Mouse (Mus musculus): Measurements from ENCODE around the gene Gigyf2. TPM values are rescaled to one million over a fixed set of nuclear protein-coding genes. Genes with fewer than 3 reads are reported as not detected.

Gigyf2 gene
- polyA plus RNA-seq, 1 experiment, result 14.4 TPM

GRCm38 (mm10) chr1:87360276-87360675 is 33.5 kb downstream of the Gigyf2 start:
- H3K79me2 ChIP-seq (ENCODE audit: control insufficient read depth, insufficient read depth), result no peaks in the 10 kb centered on the region
- H3K36me3 ChIP-seq (ENCODE audit: control insufficient read depth, insufficient read depth), result peaks cover 28% of the 10 kb centered on the region
- no peak overlapping the region for H3ac ChIP-seq (ENCODE audit: control insufficient read depth, insufficient read length, low read depth)
- no peak for TF ChIP-seq CTCF (IDR thresholded peaks at IDR 0.05; ENCODE audit: control insufficient read depth, insufficient read depth, insufficient read length)
- no peak for TF ChIP-seq CEBPB (IDR thresholded peaks at IDR 0.05; ENCODE audit: low read depth)
- no peak for TF ChIP-seq MYOG (IDR thresholded peaks at IDR 0.05; ENCODE audit: control insufficient read depth, extremely low read depth, insufficient read length)
- TF ChIP-seq FOSL1 (IDR thresholded peaks at IDR 0.05; ENCODE audit: insufficient read depth, low read length, poor library complexity, severe bottlenecking), result no peak
- TF ChIP-seq MAX (IDR thresholded peaks at IDR 0.05), result no peak
- no peak for TF ChIP-seq USF1 (IDR thresholded peaks at IDR 0.05; ENCODE audit: low read depth)
- TF ChIP-seq MYOD1 (IDR thresholded peaks at IDR 0.05; ENCODE audit: control insufficient read depth, insufficient read length, low read depth), result no peak
- no peak overlapping the region for H3K4me3 ChIP-seq (ENCODE audit: insufficient read depth, poor library complexity, severe bottlenecking)
- no peaks in the 10 kb centered on the region for H3K79me3 ChIP-seq (ENCODE audit: low read depth)
- H3K27me3 ChIP-seq (ENCODE audit: control insufficient read depth, insufficient read depth, insufficient read length), result no peaks in the 10 kb centered on the region

- no peaks in the 10 kb centered on the region for H3K27me3 ChIP-seq (ENCODE audit: control insufficient read depth, insufficient read depth, insufficient read length)
- no peak overlapping the region for H3ac ChIP-seq (ENCODE audit: control insufficient read depth, insufficient read length, low read depth)
- H3K36me3 ChIP-seq (ENCODE audit: control insufficient read depth, insufficient read depth), result peaks cover 55% of the 10 kb centered on the region
- H3K4me3 ChIP-seq (ENCODE audit: insufficient read depth, poor library complexity, severe bottlenecking), result no peak overlapping the region
- no peaks in the 10 kb centered on the region for H3K79me2 ChIP-seq (ENCODE audit: control insufficient read depth, insufficient read depth)
- TF ChIP-seq FOSL1 (IDR thresholded peaks at IDR 0.05; ENCODE audit: insufficient read depth, low read length, poor library complexity, severe bottlenecking), result no peak
- no peak for TF ChIP-seq MYOD1 (IDR thresholded peaks at IDR 0.05; ENCODE audit: control insufficient read depth, insufficient read length, low read depth)
- TF ChIP-seq CEBPB (IDR thresholded peaks at IDR 0.05; ENCODE audit: low read depth), result no peak
- no peak for TF ChIP-seq MAX (IDR thresholded peaks at IDR 0.05)
- TF ChIP-seq USF1 (IDR thresholded peaks at IDR 0.05; ENCODE audit: low read depth), result no peak
- TF ChIP-seq MYOG (IDR thresholded peaks at IDR 0.05; ENCODE audit: control insufficient read depth, extremely low read depth, insufficient read length), result no peak
- TF ChIP-seq CTCF (IDR thresholded peaks at IDR 0.05; ENCODE audit: control insufficient read depth, insufficient read depth, insufficient read length), result no peak
- no peaks in the 10 kb centered on the region for H3K79me3 ChIP-seq (ENCODE audit: low read depth)
Observed at GRCm38 (mm10) chr1:87378024-87378560, 51.3 kb downstream of the Gigyf2 start.

GRCm38 (mm10) chr1:87379919-87380318 is 53.1 kb downstream of the Gigyf2 start:
- peaks cover 54% of the 10 kb centered on the region for H3K36me3 ChIP-seq (ENCODE audit: control insufficient read depth, insufficient read depth)
- TF ChIP-seq CTCF (IDR thresholded peaks at IDR 0.05; ENCODE audit: control insufficient read depth, insufficient read depth, insufficient read length) (no peak), FOSL1 (IDR thresholded peaks at IDR 0.05; ENCODE audit: insufficient read depth, low read length, poor library complexity, severe bottlenecking) (no peak), CEBPB (IDR thresholded peaks at IDR 0.05; ENCODE audit: low read depth) (no peak), MYOD1 (IDR thresholded peaks at IDR 0.05; ENCODE audit: control insufficient read depth, insufficient read length, low read depth) (no peak), MYOG (IDR thresholded peaks at IDR 0.05; ENCODE audit: control insufficient read depth, extremely low read depth, insufficient read length) (no peak), USF1 (IDR thresholded peaks at IDR 0.05; ENCODE audit: low read depth) (no peak), MAX (IDR thresholded peaks at IDR 0.05) (no peak)
- H3ac ChIP-seq (ENCODE audit: control insufficient read depth, insufficient read length, low read depth), result no peak overlapping the region
- H3K4me3 ChIP-seq (ENCODE audit: insufficient read depth, poor library complexity, severe bottlenecking), result no peak overlapping the region
- no peaks in the 10 kb centered on the region for H3K79me2 ChIP-seq (ENCODE audit: control insufficient read depth, insufficient read depth)
- no peaks in the 10 kb centered on the region for H3K79me3 ChIP-seq (ENCODE audit: low read depth)
- H3K27me3 ChIP-seq (ENCODE audit: control insufficient read depth, insufficient read depth, insufficient read length), result no peaks in the 10 kb centered on the region

- Histone ChIP-seq H3K79me2 (ENCODE audit: control insufficient read depth, insufficient read depth) (no peaks in the 10 kb centered on the region), H3K4me3 (ENCODE audit: insufficient read depth, poor library complexity, severe bottlenecking) (no peak overlapping the region), H3ac (ENCODE audit: control insufficient read depth, insufficient read length, low read depth) (no peak overlapping the region), H3K36me3 (ENCODE audit: control insufficient read depth, insufficient read depth) (peaks cover 60% of the 10 kb centered on the region), H3K79me3 (ENCODE audit: low read depth) (no peaks in the 10 kb centered on the region), H3K27me3 (ENCODE audit: control insufficient read depth, insufficient read depth, insufficient read length) (no peaks in the 10 kb centered on the region)
- TF ChIP-seq FOSL1 (IDR thresholded peaks at IDR 0.05; ENCODE audit: insufficient read depth, low read length, poor library complexity, severe bottlenecking) (no peak), MYOG (IDR thresholded peaks at IDR 0.05; ENCODE audit: control insufficient read depth, extremely low read depth, insufficient read length) (no peak), CTCF (IDR thresholded peaks at IDR 0.05; ENCODE audit: control insufficient read depth, insufficient read depth, insufficient read length) (no peak)
Observed at GRCm38 (mm10) chr1:87381152-87381551, 54.4 kb downstream of the Gigyf2 start.

GRCm38 (mm10) chr1:87386436-87387092 is 59.8 kb downstream of the Gigyf2 start:
- TF ChIP-seq MYOG (IDR thresholded peaks at IDR 0.05; ENCODE audit: control insufficient read depth, extremely low read depth, insufficient read length), result no peak
- no peak for TF ChIP-seq FOSL1 (IDR thresholded peaks at IDR 0.05; ENCODE audit: insufficient read depth, low read length, poor library complexity, severe bottlenecking)
- TF ChIP-seq CTCF (IDR thresholded peaks at IDR 0.05; ENCODE audit: control insufficient read depth, insufficient read depth, insufficient read length), result no peak
- no peak for TF ChIP-seq USF1 (IDR thresholded peaks at IDR 0.05; ENCODE audit: low read depth)
- no peak for TF ChIP-seq MAX (IDR thresholded peaks at IDR 0.05)
- TF ChIP-seq CEBPB (IDR thresholded peaks at IDR 0.05; ENCODE audit: low read depth), result no peak
- no peak for TF ChIP-seq MYOD1 (IDR thresholded peaks at IDR 0.05; ENCODE audit: control insufficient read depth, insufficient read length, low read depth)
- no peaks in the 10 kb centered on the region for H3K79me3 ChIP-seq (ENCODE audit: low read depth)
- peaks cover 57% of the 10 kb centered on the region for H3K36me3 ChIP-seq (ENCODE audit: control insufficient read depth, insufficient read depth)

More at GRCm38 (mm10) chr1:87386436-87387092, 59.8 kb downstream of the Gigyf2 start:
- Histone ChIP-seq H3K27me3 (ENCODE audit: control insufficient read depth, insufficient read depth, insufficient read length) (no peaks in the 10 kb centered on the region), H3K4me3 (ENCODE audit: insufficient read depth, poor library complexity, severe bottlenecking) (no peak overlapping the region), H3ac (ENCODE audit: control insufficient read depth, insufficient read length, low read depth) (no peak overlapping the region), H3K79me2 (ENCODE audit: control insufficient read depth, insufficient read depth) (no peaks in the 10 kb centered on the region)
